Mouse (Mus musculus) thymus, adult 2 months (tissue): Measurements from ENCODE around the gene Spdye4b.

Source experiments
- CTCF ChIP-seq: fragments of 200-500 bp; IDR thresholded peaks from 2 replicates; pipeline ENCODE4 v1.5.1; 2012; ENCODE audit warnings: mild to moderate bottlenecking, control low read depth, low read length, moderate library complexity, borderline replicate concordance; ENCODE audit not compliant: control insufficient read depth, poor library complexity, insufficient read depth; ENCODE audit errors: extremely low read depth
- POLR2A ChIP-seq: fragments of 200-500 bp; IDR thresholded peaks from 2 replicates; pipeline ENCODE4 v1.6.1; 2012; ENCODE audit warnings: mild to moderate bottlenecking, low read length, control low read depth, moderate library complexity; ENCODE audit not compliant: control insufficient read depth, poor library complexity, insufficient read depth; ENCODE audit errors: extremely low read depth

GRCm38 (mm10) chr5:143205015-143205414, 24.2 kb downstream of the Spdye4b start:
- no peak for TF ChIP-seq CTCF
- no peak for TF ChIP-seq POLR2A
